Mouse (Mus musculus) urinary bladder, postnatal 10 days (tissue): ENCODE data around the gene Pkd1l1.

ENCODE experiments used
- DNase-seq: peaks from one replicate; pipeline ENCODE4 v3.0.0; 2022; ENCODE audit warnings: low spot score

The Pkd1l1 gene

DNA sequence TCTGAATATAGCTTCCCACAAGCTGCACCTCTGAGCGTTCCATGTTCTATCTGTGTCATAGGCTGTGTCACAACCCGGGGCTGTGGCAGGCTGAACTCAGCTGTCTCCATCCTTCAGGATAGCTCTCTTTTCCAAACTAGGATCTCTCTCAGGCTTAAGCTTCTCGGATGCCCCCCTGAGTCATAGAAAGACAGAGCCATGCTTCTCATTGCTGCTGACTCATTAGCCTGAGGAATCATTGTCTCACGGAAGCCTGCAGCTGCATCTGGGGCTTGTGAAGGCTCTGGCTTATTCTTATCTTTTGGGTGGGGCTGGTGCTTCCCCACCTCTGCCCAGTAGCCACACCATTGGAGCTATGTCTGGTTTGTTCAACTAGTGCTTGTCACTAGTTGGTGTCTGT lies 151.7 kb downstream of the Pkd1l1 start:
- no peak for DNase-seq

DNA sequence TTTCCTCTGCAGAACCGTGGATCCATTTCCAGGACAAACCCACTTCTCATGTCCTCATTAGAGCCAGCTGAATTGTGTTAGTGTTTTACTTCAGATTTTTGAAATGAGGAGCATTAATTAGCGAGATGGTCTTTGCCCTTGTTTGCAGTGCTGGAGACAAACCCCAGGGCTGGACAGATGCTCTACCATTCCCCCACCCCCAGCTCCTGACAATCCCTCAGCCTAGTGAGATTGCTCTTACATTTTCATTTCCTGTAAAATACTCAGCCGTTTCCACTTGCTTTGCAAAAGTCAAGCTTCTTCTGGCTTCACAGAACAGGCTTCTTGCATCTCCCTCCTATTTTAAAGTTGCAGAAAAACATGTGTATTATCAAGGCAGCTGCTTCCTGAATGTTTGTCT lies 155.7 kb downstream of the Pkd1l1 start:
- DNase-seq, result no peak

DNA sequence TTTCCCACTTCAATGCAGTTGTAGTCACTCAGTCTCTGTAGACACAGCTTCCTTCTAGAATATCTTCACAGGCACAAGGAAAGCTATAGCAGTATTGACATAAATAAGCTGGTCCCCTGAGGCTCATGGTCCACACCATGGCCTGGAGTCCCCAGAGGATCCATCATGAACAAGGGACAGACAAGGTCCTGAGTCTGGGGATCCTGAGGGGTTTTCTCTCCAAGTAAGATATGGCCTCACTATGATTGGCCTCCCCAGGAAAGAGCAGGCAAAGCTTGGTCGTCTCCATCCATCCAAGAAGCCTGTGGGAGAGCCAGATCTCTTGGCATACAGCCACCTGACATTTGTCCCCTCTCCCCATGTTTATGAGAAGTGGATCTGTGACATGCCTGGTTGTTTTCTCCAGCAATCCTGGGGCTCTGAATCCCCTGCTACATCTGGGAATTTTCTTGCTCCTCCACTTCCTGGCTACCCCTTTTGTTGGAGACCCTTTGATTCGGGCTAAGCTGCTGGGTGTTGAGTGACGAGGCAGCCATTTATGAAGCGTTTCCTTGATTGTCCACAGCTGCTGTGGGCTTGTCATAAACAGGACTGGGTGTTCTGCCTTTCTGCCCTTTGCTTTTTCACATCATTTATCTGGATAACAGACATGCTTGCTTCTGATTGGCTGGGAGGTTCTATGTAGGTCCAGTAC lies 158.8 kb downstream of the Pkd1l1 start:
- DNase-seq, result no peak

GRCm38 (mm10) chr11:8811506-8812100 lies 161.5 kb downstream of the Pkd1l1 start:
- no peak for DNase-seq

GRCm38 (mm10) chr11:8809644-8810043 lies 163.4 kb downstream of the Pkd1l1 start:
- DNase-seq, result no peak

- DNase-seq, result no peak
Measured at GRCm38 (mm10) chr11:8807009-8807408, 166.1 kb downstream of the Pkd1l1 start.

DNA sequence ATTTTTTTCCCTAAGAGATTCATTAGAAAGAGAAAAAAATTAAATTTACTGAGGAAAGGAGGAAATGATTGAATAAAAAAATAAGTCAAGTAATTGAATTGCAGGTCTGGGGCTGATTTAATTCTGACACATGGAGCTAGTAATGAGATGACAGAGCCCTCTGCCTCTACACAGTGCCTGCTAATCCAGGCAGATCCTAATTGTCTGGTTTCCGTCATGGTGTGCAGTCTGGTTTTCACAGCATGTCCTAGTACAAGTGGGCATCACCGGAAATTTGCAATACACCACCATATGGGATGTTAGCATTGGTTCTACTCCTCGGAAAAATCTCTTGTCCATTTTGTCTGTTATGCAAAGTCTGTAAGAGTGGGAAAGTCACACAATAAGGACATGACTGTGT lies 168.9 kb downstream of the Pkd1l1 start:
- DNase-seq, result no peak

DNA sequence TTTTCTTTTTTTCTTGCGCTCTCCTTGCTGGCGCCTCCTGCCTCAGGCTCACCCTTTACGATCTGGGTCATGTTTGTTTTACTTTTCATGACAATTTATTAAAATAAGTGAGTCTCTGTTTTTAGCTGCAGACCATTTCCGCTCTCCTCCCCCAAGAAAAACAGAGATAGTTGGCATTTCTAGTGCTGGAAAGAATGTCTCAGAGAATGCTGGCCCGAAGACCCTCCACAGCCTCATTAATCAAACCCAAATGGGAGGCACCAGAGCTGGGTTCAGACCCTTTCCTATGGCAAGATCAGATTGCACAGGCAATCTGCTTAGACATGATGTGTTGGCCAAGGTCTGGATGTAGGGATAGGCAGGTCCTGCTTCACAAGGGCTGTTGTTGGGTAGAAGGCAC lies 175.6 kb downstream of the Pkd1l1 start:
- DNase-seq, result no peak

GRCm38 (mm10) chr11:8795031-8795430 lies 178.0 kb downstream of the Pkd1l1 start:
- DNase-seq, result no peak

GRCm38 (mm10) chr11:8792146-8792545 lies 180.9 kb downstream of the Pkd1l1 start:
- DNase-seq, result no peak

- DNase-seq, result no peak
Measured at GRCm38 (mm10) chr11:8789186-8789585, 183.9 kb downstream of the Pkd1l1 start.

- no peak for DNase-seq
Measured at GRCm38 (mm10) chr11:8787604-8788003, 185.5 kb downstream of the Pkd1l1 start.

DNA sequence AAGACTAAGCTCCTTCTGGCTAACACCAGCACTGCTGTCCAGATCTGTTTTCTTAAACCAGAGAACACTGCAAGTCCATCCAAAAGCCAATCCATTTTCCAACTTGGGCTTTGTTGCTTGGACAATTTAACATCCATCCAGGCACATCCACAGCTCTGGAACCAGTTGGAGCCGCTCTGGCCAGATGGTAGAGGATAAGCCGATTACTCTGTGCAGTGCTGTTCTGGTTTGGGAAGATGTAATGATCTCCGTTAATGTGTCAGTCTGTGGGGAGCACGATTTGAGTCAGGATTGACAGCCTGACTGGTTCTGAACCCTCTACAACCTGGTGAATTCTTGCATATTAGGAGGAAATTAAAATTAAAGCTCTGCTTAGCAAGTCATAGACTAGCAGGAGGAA lies 188.7 kb downstream of the Pkd1l1 start:
- DNase-seq, result no peak

- DNase-seq, result no peak
Measured at GRCm38 (mm10) chr11:8782141-8782465, 191.0 kb downstream of the Pkd1l1 start.

GRCm38 (mm10) chr11:8781308-8782140 lies 191.5 kb downstream of the Pkd1l1 start:
- DNase-seq, result no peak

- no peak for DNase-seq
Measured at GRCm38 (mm10) chr11:8779427-8779826, 193.6 kb downstream of the Pkd1l1 start.
